1 mouse cellular context compared by ENCODE assay signal in the genomic region with DNA sequence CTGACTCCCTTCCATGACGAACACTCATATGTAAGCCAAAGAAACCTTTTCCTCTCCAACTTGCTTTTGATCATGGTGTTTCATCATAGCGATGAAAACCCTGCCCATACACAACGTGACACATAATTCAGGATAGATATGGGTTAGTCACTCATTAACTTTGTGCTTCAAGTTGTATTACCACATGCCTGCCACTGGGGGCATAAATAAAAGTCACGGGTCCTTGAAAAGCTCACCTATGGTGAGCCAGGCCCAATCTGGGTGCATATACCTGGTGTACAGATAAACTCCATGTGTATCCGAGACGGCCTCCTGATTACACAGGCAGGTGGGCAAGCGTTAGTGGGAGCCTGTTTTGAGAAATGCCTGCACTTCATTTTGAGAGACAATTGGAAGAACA.
TF ChIP-seq lines count a peak whose summit lies in the region.

No protein-coding gene starts in this region.

TF ChIP-seq in CH12.LX, 34 proteins besides CTCF, POLR2A, EP300 and RAD21 (continued from another document):
- no peak for TF ChIP-seq IRF4 (IDR thresholded peaks at IDR 0.05; ENCODE audit: low read depth, low read length)
- TF ChIP-seq ELF1 (IDR thresholded peaks at IDR 0.05; ENCODE audit: low read depth, low read length) = no peak
- TF ChIP-seq HCFC1 (IDR thresholded peaks at IDR 0.05; ENCODE audit: low read depth, low read length) = no peak
- TF ChIP-seq TBP (conservative IDR thresholded peaks at IDR 0.05; ENCODE audit: low read depth, low read length) = no peak
- TF ChIP-seq CHD1 (IDR thresholded peaks at IDR 0.05; ENCODE audit: low read depth, low read length) = no peak
- TF ChIP-seq KAT2A (IDR thresholded peaks at IDR 0.05; ENCODE audit: insufficient replicate concordance, low read length) = no peak
